Mouse (Mus musculus) hindbrain, embryonic 16.5 days (tissue): ENCODE measurements around the gene Hepacam. TPM values are rescaled to one million over a fixed set of nuclear protein-coding genes. Genes with fewer than 3 reads are reported as not detected.

Source experiments
- polyA plus RNA-seq: library from polyadenylated mRNA; unstranded; fragments of >200 nt; fragmentation: Nextera tagmentation; extraction: Ambion mirVana; gene quantifications from 2 replicates; pipeline ENCODE4 v1.2.1, GENCODE M21; 2015

The Hepacam gene
- polyA plus RNA-seq, 1 experiment from 2014 or later = 46.2 TPM

Other genes starting within 250 kb of the Hepacam start
- gene Pknox2, start 219.9 kb upstream of the Hepacam start, polyA plus RNA-seq = 32.2 and 38.8 TPM in 2 replicates
- 10.1 and 11.0 TPM in 2 replicates for gene Tmem218, start 159.1 kb upstream of the Hepacam start, polyA plus RNA-seq
- 1.9 and 2.6 TPM in 2 replicates for gene Slc37a2, start 111.6 kb upstream of the Hepacam start, polyA plus RNA-seq
- gene Ccdc15, start 18.9 kb upstream of the Hepacam start, polyA plus RNA-seq = 6.1 and 7.1 TPM in 2 replicates
- 5.5 and 8.6 TPM in 2 replicates for gene Robo4, start 34.5 kb downstream of the Hepacam start, polyA plus RNA-seq
- gene Robo3, start 65.9 kb downstream of the Hepacam start, polyA plus RNA-seq = 7.3 and 12.1 TPM in 2 replicates
- 24.4 and 28.9 TPM in 2 replicates for gene Msantd2, start 122.0 kb downstream of the Hepacam start, polyA plus RNA-seq
- gene Esam, start 160.7 kb downstream of the Hepacam start, polyA plus RNA-seq = 44.6 and 47.6 TPM in 2 replicates
- gene Vsig2, start 171.9 kb downstream of the Hepacam start, polyA plus RNA-seq = 0.92 and 1.1 TPM in 2 replicates
- gene Nrgn, start 185.6 kb downstream of the Hepacam start, polyA plus RNA-seq = 4.8 and 5.8 TPM in 2 replicates
- 14.8 and 17.4 TPM in 2 replicates for gene Siae, start 188.3 kb downstream of the Hepacam start, polyA plus RNA-seq
- 7.6 and 9.6 TPM in 2 replicates for gene Spa17, start 246.4 kb downstream of the Hepacam start, polyA plus RNA-seq